Comparison of ENCODE assay signal across 8 mouse cellular contexts in genomic region chr2:110179669-110180315, GRCm38 (mm10).
DNase-seq lines count a peak whose midpoint lies in the region; ATAC-seq and TF ChIP-seq lines count a peak whose summit lies in the region.

No protein-coding gene starts in this region.

- H3K4me2 ChIP-seq in intestine, embryonic 16.5 days (ENCODE audit: low read depth, low read length), result 0 out of 2 replicates have a peak overlapping the region, but pooled peaks have one; percentile 10
- peak overlapping the region; percentile 4; the same call in 1 of the 2 replicates for H3K4me2 ChIP-seq in lung, embryonic 16.5 days (ENCODE audit: low read depth, low read length)
- H3K4me2 ChIP-seq in stomach, embryonic 16.5 days (ENCODE audit: low read depth, low read length), result 0 out of 2 replicates have a peak overlapping the region, but pooled peaks have one; percentile 4

- no peak overlapping the region for H3K4me3 ChIP-seq in intestine, embryonic 16.5 days (ENCODE audit: low read length)
- H3K4me3 ChIP-seq in lung, embryonic 16.5 days (ENCODE audit: low read length), result no peak overlapping the region
- H3K4me3 ChIP-seq in stomach, embryonic 16.5 days (replicated peaks; ENCODE audit: low read length), result no peak overlapping the region

- POLR2A ChIA-PET in Patski (lab: Charles Lee), result no interaction called here

- 23% methylated on average over 10 of the region's 10 CpGs for WGBS in intestine, embryonic 16.5 days
- WGBS in lung, embryonic 16.5 days, result 10% methylated on average over 10 of the region's 10 CpGs
- 16% methylated on average over 10 of the region's 10 CpGs for WGBS in stomach, embryonic 16.5 days

- TF ChIP-seq CTCF in Patski (IDR thresholded peaks at IDR 0.05), result no peak

- peak overlapping the region; percentile 67 for H3K27ac ChIP-seq in intestine, embryonic 16.5 days (ENCODE audit: low read length)
- peak overlapping the region; percentile 58 for H3K27ac ChIP-seq in lung, embryonic 16.5 days (ENCODE audit: low read length)
- peak overlapping the region; percentile 84 for H3K27ac ChIP-seq in stomach, embryonic 16.5 days (ENCODE audit: low read length)

- H3K9ac ChIP-seq in intestine, embryonic 16.5 days (ENCODE audit: low read depth, low read length), result peak overlapping the region; percentile 34; the same call in 1 of the 2 replicates
- H3K9ac ChIP-seq in lung, embryonic 16.5 days (ENCODE audit: low read length), result no peak overlapping the region
- peak overlapping the region; percentile 51; the same call in 1 of the 2 replicates for H3K9ac ChIP-seq in stomach, embryonic 16.5 days (ENCODE audit: low read length)

- ATAC-seq in Patski, result peak; percentile 19
- peak; percentile 55 for ATAC-seq in intestine, embryonic 16.5 days
- ATAC-seq in lung, embryonic 16.5 days (ENCODE audit: low read depth), result peak; percentile 90
- peak; percentile 56; the same call in 1 of the 2 replicates for ATAC-seq in stomach, embryonic 16.5 days (ENCODE audit: insufficient read depth, low FRiP score)

- peaks cover 37% of the 10 kb centered on the region for H3K4me1 ChIP-seq in intestine, embryonic 16.5 days (ENCODE audit: control insufficient read depth, insufficient read depth, low read length)
- H3K4me1 ChIP-seq in lung, embryonic 16.5 days (replicated peaks; ENCODE audit: control insufficient read depth, insufficient read depth, low read length), result peaks cover 16% of the 10 kb centered on the region
- H3K4me1 ChIP-seq in stomach, embryonic 16.5 days (ENCODE audit: control insufficient read depth, insufficient read depth, low read length), result peaks cover 30% of the 10 kb centered on the region

- no peaks in the 10 kb centered on the region for H3K9me3 ChIP-seq in intestine, embryonic 16.5 days (ENCODE audit: control insufficient read depth, low read length)
- H3K9me3 ChIP-seq in lung, embryonic 16.5 days (ENCODE audit: control insufficient read depth, low read length), result no peaks in the 10 kb centered on the region
- H3K9me3 ChIP-seq in stomach, embryonic 16.5 days (replicated peaks; ENCODE audit: control insufficient read depth, low read length), result no peaks in the 10 kb centered on the region

- in situ Hi-C loops in Patski (cut with MboI; ENCODE audit: low pct_unique_long_range_greater_than_20kb), result loop anchor here (10.0 kb wide), 1 partner anchor 105 kb away; no protein-coding TSS in a partner anchor

- CTCF ChIA-PET in Patski (lab: Charles Lee), result interaction anchor here (0.5 to 1.0 kb wide), 2 partner anchors 16 to 253 kb away, joined by 3 read pairs; no protein-coding TSS in a partner anchor

- no peaks in the 10 kb centered on the region for H3K36me3 ChIP-seq in intestine, embryonic 16.5 days (ENCODE audit: control insufficient read depth, insufficient read depth, low read length)
- H3K36me3 ChIP-seq in lung, embryonic 16.5 days (ENCODE audit: control insufficient read depth, insufficient read depth, low read length), result no peaks in the 10 kb centered on the region
- no peaks in the 10 kb centered on the region for H3K36me3 ChIP-seq in stomach, embryonic 16.5 days (ENCODE audit: control insufficient read depth, insufficient read depth, low read length)

- no peaks in the 10 kb centered on the region for H3K27me3 ChIP-seq in Patski
- no peaks in the 10 kb centered on the region for H3K27me3 ChIP-seq in intestine, embryonic 16.5 days (replicated peaks; ENCODE audit: control insufficient read depth, insufficient read depth, low read length)
- H3K27me3 ChIP-seq in lung, embryonic 16.5 days (ENCODE audit: control insufficient read depth, insufficient read depth, low read depth, low read length), result peaks cover 30% of the 10 kb centered on the region
- H3K27me3 ChIP-seq in stomach, embryonic 16.5 days (ENCODE audit: control insufficient read depth, insufficient read depth, low read length), result no peaks in the 10 kb centered on the region

- no peak for DNase-seq in Patski (ENCODE audit: low read depth, low spot score)
- DNase-seq in cerebellum, adult 8-10 months, result peak; percentile 41
- DNase-seq in gastrocnemius, postnatal 25 days, result peak; percentile 66
- no peak for DNase-seq in thymus, postnatal 36 days
- DNase-seq in right cerebral cortex, postnatal 4 days, result no peak

Comparison
In these comparisons a context has a peak if more than half of its experiments do, and no peak if none do; other contexts are left out.
1. ATAC-seq: peak in every context shown above with its lines; median percentile 90 in lung, embryonic 16.5 days; 56 in stomach, embryonic 16.5 days; 55 in intestine, embryonic 16.5 days; 19 in Patski.
2. DNase-seq: peak in cerebellum, adult 8-10 months (single experiment) and gastrocnemius, postnatal 25 days (single experiment); none in Patski (single experiment), thymus, postnatal 36 days (0 of 2) and right cerebral cortex, postnatal 4 days (single experiment).
3. Peak in every context shown above with its lines, with median percentiles within 50 percentile points of each other: H3K27ac ChIP-seq and H3K4me2 ChIP-seq.